Mouse (Mus musculus): ENCODE measurements around the gene Castor1. TPM values are rescaled to one million over a fixed set of nuclear protein-coding genes. Genes with fewer than 3 reads are reported as not detected.
A peak's percentile ranks its signal among the peaks of the same experiment; 100 is the strongest.

Castor1 gene
- total and polyA plus RNA-seq, 2 experiments from 2014 or later: 4.9 to 6.9 TPM

- no peak overlapping the region for H3K4me3 ChIP-seq (ENCODE audit: low read depth, low read length)
- no peaks in the 10 kb centered on the region for H3K9me3 ChIP-seq (ENCODE audit: low read length)
- H3K36me3 ChIP-seq (ENCODE audit: insufficient read depth): no peaks in the 10 kb centered on the region
- WGBS: 85% methylated on average over 8 of the region's 8 CpGs
- no peak overlapping the region for H3K4me2 ChIP-seq (ENCODE audit: low read depth)
- no peak overlapping the region for H3K9ac ChIP-seq
- TF ChIP-seq CTCF (IDR thresholded peaks at IDR 0.05; ENCODE audit: low read depth): no peak
- ATAC-seq: no peak
- H3K4me1 ChIP-seq (ENCODE audit: insufficient read depth): no peaks in the 10 kb centered on the region
- no peaks in the 10 kb centered on the region for H3K27me3 ChIP-seq (ENCODE audit: insufficient read depth, low read length)
- no peak for DNase-seq
- no peak overlapping the region for H3K27ac ChIP-seq (ENCODE audit: low read depth, low read length)
Observed at GRCm38 (mm10) chr11:4196636-4197035, 21.4 kb upstream of the Castor1 start.

- no peak; the same call in 1 of the 2 replicates for ATAC-seq
- no peak overlapping the region for H3K9ac ChIP-seq
- no peaks in the 10 kb centered on the region for H3K4me1 ChIP-seq (ENCODE audit: insufficient read depth)
- H3K36me3 ChIP-seq (ENCODE audit: insufficient read depth): no peaks in the 10 kb centered on the region
- 72% methylated on average over 1 of the region's 1 CpGs for WGBS
- no peak overlapping the region for H3K4me3 ChIP-seq (ENCODE audit: low read depth, low read length)
- no peak overlapping the region for H3K27ac ChIP-seq (ENCODE audit: low read depth, low read length)
- no peaks in the 10 kb centered on the region for H3K27me3 ChIP-seq (ENCODE audit: insufficient read depth, low read length)
- TF ChIP-seq CTCF (IDR thresholded peaks at IDR 0.05; ENCODE audit: low read depth): no peak
- DNase-seq: no peak
- H3K4me2 ChIP-seq (ENCODE audit: low read depth): no peak overlapping the region
- H3K9me3 ChIP-seq (ENCODE audit: low read length): no peaks in the 10 kb centered on the region
Observed at GRCm38 (mm10) chr11:4197691-4198090, 20.3 kb upstream of the Castor1 start.

GRCm38 (mm10) chr11:4201981-4202700 is 15.9 kb upstream of the Castor1 start:
- H3K9ac ChIP-seq: no peak overlapping the region
- H3K27ac ChIP-seq (ENCODE audit: low read depth, low read length): no peak overlapping the region
- H3K36me3 ChIP-seq (ENCODE audit: insufficient read depth): peaks cover 10% of the 10 kb centered on the region
- no peak for DNase-seq
- TF ChIP-seq CTCF (IDR thresholded peaks at IDR 0.05; ENCODE audit: low read depth): peak; percentile 10; the same call in 1 of the 2 replicates
- 59% methylated on average over 11 of the region's 11 CpGs for WGBS
- no peaks in the 10 kb centered on the region for H3K9me3 ChIP-seq (ENCODE audit: low read length)
- no peak overlapping the region for H3K4me2 ChIP-seq (ENCODE audit: low read depth)
- no peak overlapping the region for H3K4me3 ChIP-seq (ENCODE audit: low read depth, low read length)
- no peaks in the 10 kb centered on the region for H3K27me3 ChIP-seq (ENCODE audit: insufficient read depth, low read length)
- no peaks in the 10 kb centered on the region for H3K4me1 ChIP-seq (ENCODE audit: insufficient read depth)
- no peak for ATAC-seq

GRCm38 (mm10) chr11:4202995-4203704 is 14.9 kb upstream of the Castor1 start:
- WGBS: 82% methylated on average over 12 of the region's 12 CpGs
- Histone ChIP-seq H3K9me3 (ENCODE audit: low read length) (no peaks in the 10 kb centered on the region), H3K4me2 (ENCODE audit: low read depth) (no peak overlapping the region), H3K36me3 (ENCODE audit: insufficient read depth) (peaks cover 21% of the 10 kb centered on the region), H3K9ac (no peak overlapping the region), H3K27me3 (ENCODE audit: insufficient read depth, low read length) (no peaks in the 10 kb centered on the region), H3K4me3 (ENCODE audit: low read depth, low read length) (no peak overlapping the region), H3K4me1 (ENCODE audit: insufficient read depth) (no peaks in the 10 kb centered on the region), H3K27ac (ENCODE audit: low read depth, low read length) (no peak overlapping the region)
- no peak for ATAC-seq
- DNase-seq: no peak
- TF ChIP-seq CTCF (IDR thresholded peaks at IDR 0.05; ENCODE audit: low read depth): no peak

GRCm38 (mm10) chr11:4203705-4204074 is 14.3 kb upstream of the Castor1 start:
- Histone ChIP-seq H3K4me1 (ENCODE audit: insufficient read depth) (no peaks in the 10 kb centered on the region), H3K4me2 (ENCODE audit: low read depth) (no peak overlapping the region), H3K27me3 (ENCODE audit: insufficient read depth, low read length) (no peaks in the 10 kb centered on the region), H3K36me3 (ENCODE audit: insufficient read depth) (peaks cover 25% of the 10 kb centered on the region), H3K9ac (no peak overlapping the region), H3K4me3 (ENCODE audit: low read depth, low read length) (no peak overlapping the region), H3K9me3 (ENCODE audit: low read length) (no peaks in the 10 kb centered on the region), H3K27ac (ENCODE audit: low read depth, low read length) (no peak overlapping the region)
- ATAC-seq: peak; percentile 25; the same call in 1 of the 2 replicates
- TF ChIP-seq CTCF (IDR thresholded peaks at IDR 0.05; ENCODE audit: low read depth): no peak
- 45% methylated on average over 2 of the region's 2 CpGs for WGBS
- no peak for DNase-seq

- ATAC-seq (no peak), DNase-seq (no peak)
- 88% methylated on average over 5 of the region's 5 CpGs for WGBS
- no peaks in the 10 kb centered on the region for H3K4me1 ChIP-seq (ENCODE audit: insufficient read depth)
- no peak overlapping the region for H3K27ac ChIP-seq (ENCODE audit: low read depth, low read length)
- TF ChIP-seq CTCF (IDR thresholded peaks at IDR 0.05; ENCODE audit: low read depth): no peak
- no peak overlapping the region for H3K4me2 ChIP-seq (ENCODE audit: low read depth)
- H3K9ac ChIP-seq: no peak overlapping the region
- H3K36me3 ChIP-seq (ENCODE audit: insufficient read depth): peaks cover 37% of the 10 kb centered on the region
- H3K27me3 ChIP-seq (ENCODE audit: insufficient read depth, low read length): no peaks in the 10 kb centered on the region
- H3K9me3 ChIP-seq (ENCODE audit: low read length): no peaks in the 10 kb centered on the region
- no peak overlapping the region for H3K4me3 ChIP-seq (ENCODE audit: low read depth, low read length)
Observed at GRCm38 (mm10) chr11:4205097-4205655, 12.8 kb upstream of the Castor1 start.

GRCm38 (mm10) chr11:4205951-4206350 is 12.1 kb upstream of the Castor1 start:
- WGBS: 90% methylated on average over 7 of the region's 7 CpGs
- H3K4me1 ChIP-seq (ENCODE audit: insufficient read depth): no peaks in the 10 kb centered on the region
- TF ChIP-seq CTCF (IDR thresholded peaks at IDR 0.05; ENCODE audit: low read depth): no peak
- H3K9ac ChIP-seq: no peak overlapping the region
- H3K27ac ChIP-seq (ENCODE audit: low read depth, low read length): no peak overlapping the region
- ATAC-seq (no peak), DNase-seq (no peak)
- H3K4me3 ChIP-seq (ENCODE audit: low read depth, low read length): no peak overlapping the region
- H3K9me3 ChIP-seq (ENCODE audit: low read length): no peaks in the 10 kb centered on the region
- no peak overlapping the region for H3K4me2 ChIP-seq (ENCODE audit: low read depth)
- peaks cover 42% of the 10 kb centered on the region for H3K36me3 ChIP-seq (ENCODE audit: insufficient read depth)
- no peaks in the 10 kb centered on the region for H3K27me3 ChIP-seq (ENCODE audit: insufficient read depth, low read length)
